Mouse (Mus musculus): ENCODE data around the gene Tanc2.

DNA sequence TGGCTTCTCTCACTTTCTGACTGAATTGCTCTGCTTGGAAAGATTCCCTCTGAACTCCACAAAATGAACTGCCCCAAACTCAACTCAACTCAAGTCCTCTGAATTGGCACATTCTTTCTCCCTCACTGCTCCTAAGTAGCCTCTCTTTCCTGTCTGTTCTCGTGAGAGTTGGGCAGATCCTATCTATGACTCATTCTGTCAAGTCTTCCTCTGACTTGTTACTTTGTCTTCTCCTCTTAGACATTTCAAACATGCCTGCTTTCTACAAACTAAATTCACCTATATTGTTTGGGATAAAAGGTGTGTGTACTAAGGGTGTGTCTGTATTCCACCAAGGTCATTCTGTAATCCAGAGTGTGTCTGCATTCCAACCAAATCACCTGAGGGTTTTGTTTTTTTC is 309.4 kb downstream of the Tanc2 start:
- TF ChIP-seq CTCF (IDR thresholded peaks at IDR 0.05; ENCODE audit: low read depth) (no peak), EP300 (optimal IDR thresholded peaks at IDR 0.05) (no peak)

Measured in stomach, postnatal 0 days (tissue).